Mouse (Mus musculus) thymus, adult 2 months (tissue): ENCODE data around the gene Plekhg6. TPM values are rescaled to one million over a fixed set of nuclear protein-coding genes. Genes with fewer than 3 reads are reported as not detected.

ENCODE experiments used
- DNase-seq: peaks from one replicate; pipeline ENCODE4 v3.0.0; 2021
- H3K27ac ChIP-seq: fragments of 200-500 bp; 2 replicates; pipeline ENCODE4 v1.5.1; 2012; ENCODE audit warnings: low read length, control low read depth; ENCODE audit not compliant: control insufficient read depth, insufficient read depth
- H3K27me3 ChIP-seq: fragments of 200-500 bp; 2 replicates; pipeline ENCODE4 v1.6.1; 2012; ENCODE audit warnings: mild to moderate bottlenecking, low read length, moderate library complexity, mixed read lengths; ENCODE audit not compliant: control insufficient read depth, insufficient read depth
- H3K36me3 ChIP-seq: fragments of 200-500 bp; 2 replicates; pipeline ENCODE4 v1.6.1; 2012; ENCODE audit warnings: mild to moderate bottlenecking, low read length, moderate library complexity; ENCODE audit not compliant: control insufficient read depth, insufficient read depth
- H3K4me1 ChIP-seq: fragments of 200-500 bp; replicated peaks from 2 replicates; pipeline ENCODE4 v1.6.1; 2012; ENCODE audit warnings: low read length; ENCODE audit not compliant: control insufficient read depth, insufficient read depth
- H3K4me3 ChIP-seq: fragments of 200-500 bp; 2 replicates; pipeline ENCODE4 v1.5.1; 2012; ENCODE audit warnings: mild to moderate bottlenecking, low read length, control low read depth, moderate library complexity; ENCODE audit not compliant: control insufficient read depth, insufficient read depth
- CTCF ChIP-seq: fragments of 200-500 bp; IDR thresholded peaks from 2 replicates; pipeline ENCODE4 v1.5.1; 2012; ENCODE audit warnings: mild to moderate bottlenecking, control low read depth, low read length, moderate library complexity, borderline replicate concordance; ENCODE audit not compliant: control insufficient read depth, poor library complexity, insufficient read depth; ENCODE audit errors: extremely low read depth
- POLR2A ChIP-seq: fragments of 200-500 bp; IDR thresholded peaks from 2 replicates; pipeline ENCODE4 v1.6.1; 2012; ENCODE audit warnings: mild to moderate bottlenecking, low read length, control low read depth, moderate library complexity; ENCODE audit not compliant: control insufficient read depth, poor library complexity, insufficient read depth; ENCODE audit errors: extremely low read depth
- WGBS: fragments of 180-500 bp; shearing (Covaris S2); methylation state at CpG from one replicate; pipeline ENCODE4 v1.1.7; 2018; 5-methylcytosine and 5-hydroxymethylcytosine counted together
- polyA plus RNA-seq: library from polyadenylated mRNA; depleted of rRNA; stranded (reverse); fragments of >200 nt; gene quantifications from 2 replicates; pipeline ENCODE4 v1.2.3, GENCODE M21; 2012

The Plekhg6 gene
- polyA plus RNA-seq, 1 experiment: 2.5 TPM

- DNase-seq: no peak
- H3K27ac ChIP-seq: no peak overlapping the region
- WGBS: 78% methylated on average over 14 of the region's 14 CpGs
- no peak for TF ChIP-seq CTCF
- peaks cover 6% of the 10 kb centered on the region for H3K4me1 ChIP-seq
- no peaks in the 10 kb centered on the region for H3K36me3 ChIP-seq
- H3K4me3 ChIP-seq: no peak overlapping the region
- H3K27me3 ChIP-seq: no peaks in the 10 kb centered on the region
Observed at GRCm38 (mm10) chr6:125333112-125333899, 47.3 kb downstream of the Plekhg6 start.

GRCm38 (mm10) chr6:125330626-125331326 lies 49.8 kb downstream of the Plekhg6 start:
- WGBS: 7% methylated on average over 39 of the region's 39 CpGs

GRCm38 (mm10) chr6:125328243-125328642 lies 52.4 kb downstream of the Plekhg6 start:
- peak; percentile 79 for DNase-seq
- 92% methylated on average over 5 of the region's 5 CpGs for WGBS
- no peaks in the 10 kb centered on the region for H3K27me3 ChIP-seq

More at GRCm38 (mm10) chr6:125330626-125331326, 49.8 kb downstream of the Plekhg6 start:
- DNase-seq: peak; percentile 66
- Histone ChIP-seq H3K4me3 (peak overlapping the region; percentile 27), H3K27ac (no peak overlapping the region), H3K27me3 (no peaks in the 10 kb centered on the region), H3K36me3 (no peaks in the 10 kb centered on the region), H3K4me1 (peaks cover 6% of the 10 kb centered on the region)
- TF ChIP-seq POLR2A (no peak), CTCF (peak; percentile 41; the same call in 1 of the 2 replicates)

GRCm38 (mm10) chr6:125325337-125325736 lies 55.3 kb downstream of the Plekhg6 start:
- H3K4me1 ChIP-seq: no peaks in the 10 kb centered on the region
- no peak overlapping the region for H3K4me3 ChIP-seq
- H3K27ac ChIP-seq: no peak overlapping the region
- TF ChIP-seq POLR2A (no peak), CTCF (no peak)
- DNase-seq: no peak
- H3K27me3 ChIP-seq: no peaks in the 10 kb centered on the region
- WGBS: 85% methylated on average over 6 of the region's 6 CpGs
- no peaks in the 10 kb centered on the region for H3K36me3 ChIP-seq

More at GRCm38 (mm10) chr6:125328243-125328642, 52.4 kb downstream of the Plekhg6 start:
- Histone ChIP-seq H3K36me3 (no peaks in the 10 kb centered on the region), H3K4me1 (peaks cover 6% of the 10 kb centered on the region), H3K4me3 (no peak overlapping the region), H3K27ac (no peak overlapping the region)
- TF ChIP-seq CTCF: peak; percentile 80; the same call in 1 of the 2 replicates
- TF ChIP-seq POLR2A: no peak

- DNase-seq: no peak
- H3K27ac ChIP-seq: no peak overlapping the region
- no peaks in the 10 kb centered on the region for H3K36me3 ChIP-seq
- H3K4me1 ChIP-seq: no peaks in the 10 kb centered on the region
- 85% methylated on average over 6 of the region's 6 CpGs for WGBS
- H3K27me3 ChIP-seq: no peaks in the 10 kb centered on the region
- H3K4me3 ChIP-seq: no peak overlapping the region
- TF ChIP-seq POLR2A (no peak), CTCF (no peak)
Observed at GRCm38 (mm10) chr6:125323547-125323946, 57.0 kb downstream of the Plekhg6 start.

GRCm38 (mm10) chr6:125322794-125323193 lies 57.8 kb downstream of the Plekhg6 start:
- no peaks in the 10 kb centered on the region for H3K27me3 ChIP-seq
- no peak for DNase-seq
- no peak overlapping the region for H3K4me3 ChIP-seq
- WGBS: 90% methylated on average over 13 of the region's 13 CpGs
- H3K4me1 ChIP-seq: 0 out of 2 replicates have a peak, but pooled peaks cover 2% of the 10 kb centered on the region
- no peak overlapping the region for H3K27ac ChIP-seq
- no peaks in the 10 kb centered on the region for H3K36me3 ChIP-seq
- TF ChIP-seq POLR2A (no peak), CTCF (no peak)
